In genomic region chr6:25087167-25087566, GRCm38 (mm10) we compare ENCODE assay signal across 13 mouse cellular contexts.
"Had no signal": no experiment of that assay in that cellular context is flagged by ENCODE, and none has a peak within 500 bp of the region (broad histone marks: within the 10 kb centered on the region; RNA-seq: fewer than 3 reads in every experiment).

No protein-coding gene starts in this region.

- H3K9me3 ChIP-seq: limb, embryonic 10.5 days; liver, embryonic 15.5 days; midbrain, embryonic 13.5 days; neural tube, embryonic 13.5 days had no signal

- H3K4me1 ChIP-seq: limb, embryonic 10.5 days; liver, embryonic 15.5 days; midbrain, embryonic 13.5 days; neural tube, embryonic 13.5 days had no signal

- DNase-seq: kidney, adult 18-20 months; kidney, postnatal 14 days; lung, adult 2 months; lung, postnatal 36 days; retina, postnatal 1 day; right cerebral cortex, postnatal 14 days; thymus, postnatal 36 days had no signal

- H3K27me3 ChIP-seq: liver, embryonic 15.5 days; midbrain, embryonic 13.5 days; neural tube, embryonic 13.5 days had no signal

- H3K4me2 ChIP-seq: liver, embryonic 11.5 days; liver, embryonic 15.5 days; midbrain, embryonic 13.5 days; neural tube, embryonic 13.5 days had no signal

- H3K27ac ChIP-seq: limb, embryonic 10.5 days; liver, embryonic 15.5 days; midbrain, embryonic 13.5 days; neural tube, embryonic 13.5 days had no signal

- H3K36me3 ChIP-seq: limb, embryonic 10.5 days; liver, embryonic 15.5 days; midbrain, embryonic 13.5 days; neural tube, embryonic 13.5 days had no signal

- H3K4me3 ChIP-seq: limb, embryonic 10.5 days; liver, embryonic 15.5 days; midbrain, embryonic 13.5 days; neural tube, embryonic 13.5 days had no signal

- H3K9ac ChIP-seq: liver, embryonic 15.5 days; midbrain, embryonic 13.5 days; neural tube, embryonic 13.5 days had no signal

- ATAC-seq: lung, postnatal 0 days; midbrain, embryonic 13.5 days had no signal
